Mouse (Mus musculus): ENCODE measurements around the gene Calhm4. TPM values are rescaled to one million over a fixed set of nuclear protein-coding genes. Genes with fewer than 3 reads are reported as not detected.
"Not testable (repeated sequence)": the region's sequence is repeated elsewhere in the genome, so short reads cannot be mapped to it uniquely, and the experiment has no call there.

The Calhm4 gene
- polyA plus RNA-seq, 1 experiment from 2014 or later, result not detected

DNA sequence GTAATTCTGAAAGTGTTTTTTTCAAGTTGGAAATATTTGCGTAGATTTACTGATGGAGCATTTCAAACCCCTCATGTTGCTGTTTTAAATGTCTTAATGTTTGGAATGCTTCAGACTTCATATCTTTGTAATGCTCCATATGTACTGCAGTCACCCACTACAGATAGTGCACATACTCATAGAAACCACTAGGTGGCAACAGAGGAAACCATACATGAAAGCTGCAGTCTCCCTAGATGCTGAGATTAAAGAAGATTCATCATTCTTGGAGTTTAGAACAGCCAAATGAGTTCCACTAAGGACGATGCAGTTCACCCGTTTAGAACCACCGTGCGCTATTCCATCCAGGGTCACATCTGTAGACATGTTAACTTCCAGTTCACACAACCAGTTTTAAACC, 7.5 kb downstream of the Calhm4 start:
- peak; percentile 83 for ATAC-seq (ENCODE audit: low FRiP score, low read depth)
- H3K4me2 ChIP-seq, result peak overlapping the region; percentile 18; the same call in 1 of the 2 replicates
- WGBS, result 15% methylated on average over 5 of the region's 5 CpGs

DNA sequence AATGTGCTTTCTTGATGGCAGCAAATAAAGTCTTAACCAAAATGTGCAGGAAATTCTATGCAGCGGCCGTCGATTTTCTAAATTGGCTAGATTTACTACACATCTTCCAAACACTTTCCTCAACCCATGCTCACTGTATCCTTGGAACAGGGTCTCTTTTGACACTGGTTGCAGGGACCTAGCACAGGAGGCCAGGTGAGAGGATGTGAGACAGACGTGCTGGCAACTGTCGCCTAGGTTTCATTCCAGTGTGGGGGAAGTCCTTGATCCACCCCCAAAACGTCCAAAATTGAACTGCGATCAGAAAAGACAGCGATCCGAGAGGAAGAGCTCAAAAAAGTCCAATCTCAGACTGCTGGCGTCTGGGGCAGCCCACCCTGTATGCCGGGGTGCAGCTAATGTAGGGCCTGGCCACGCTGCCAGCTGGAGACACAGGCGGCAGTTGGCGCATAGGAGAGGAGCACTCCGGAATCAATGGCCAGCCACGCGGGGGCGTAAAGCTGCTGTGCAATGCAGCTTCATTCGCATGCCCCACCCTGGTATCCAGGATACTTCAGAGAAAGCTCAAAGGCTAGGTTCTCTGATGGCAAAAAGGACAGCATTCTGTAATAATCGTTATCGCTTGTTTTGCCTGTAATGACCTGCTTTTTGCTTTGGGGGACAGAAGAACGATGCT, 10.3 kb downstream of the Calhm4 start:
- Histone ChIP-seq H3K4me3 (peak overlapping the region; percentile 25), H3K4me2 (peak overlapping the region; percentile 51), H3K27ac (replicated peaks) (no peak overlapping the region), H3K4me1 (replicated peaks) (peaks cover 7% of the 10 kb centered on the region; the same call in 1 of the 2 replicates), H3K9ac (peak overlapping the region; percentile 31; the same call in 1 of the 2 replicates), H3K36me3 (no peaks in the 10 kb centered on the region), H3K27me3 (no peaks in the 10 kb centered on the region), H3K9me3 (no peaks in the 10 kb centered on the region)
- 21% methylated on average over 22 of the region's 22 CpGs for WGBS
- ATAC-seq (ENCODE audit: low FRiP score, low read depth), result peak; percentile 94

More for the DNA sequence above, 7.5 kb downstream of the Calhm4 start:
- Histone ChIP-seq H3K36me3 (no peaks in the 10 kb centered on the region), H3K27me3 (no peaks in the 10 kb centered on the region), H3K9me3 (no peaks in the 10 kb centered on the region), H3K9ac (no peak overlapping the region), H3K4me1 (replicated peaks) (peaks cover 7% of the 10 kb centered on the region; the same call in 1 of the 2 replicates), H3K4me3 (no peak overlapping the region), H3K27ac (replicated peaks) (no peak overlapping the region)

DNA sequence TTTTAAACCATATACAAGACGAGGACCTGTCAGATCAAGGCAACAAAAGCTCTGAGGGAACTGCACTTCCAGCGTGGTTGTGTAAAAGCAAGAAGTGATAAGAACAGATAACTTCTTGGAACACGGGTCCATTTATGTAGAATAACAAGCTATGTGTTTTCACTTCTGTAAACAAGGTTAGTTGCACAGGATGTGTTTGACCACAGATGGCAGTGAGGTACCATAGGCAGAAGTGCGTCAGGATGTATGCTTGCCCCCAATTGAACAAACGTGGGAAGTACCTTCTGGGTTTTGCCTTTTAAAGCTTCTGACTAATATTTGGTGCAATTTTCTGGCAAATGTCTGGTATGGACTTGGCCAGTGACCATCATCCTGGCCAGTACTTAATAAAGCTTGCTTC, 13.8 kb downstream of the Calhm4 start:
- no peak overlapping the region for H3K27ac ChIP-seq (replicated peaks)
- no peaks in the 10 kb centered on the region for H3K36me3 ChIP-seq
- H3K4me3 ChIP-seq, result no peak overlapping the region
- H3K9ac ChIP-seq, result no peak overlapping the region
- WGBS, result 83% methylated on average over 5 of the region's 5 CpGs
- H3K4me2 ChIP-seq, result no peak overlapping the region
- no peaks in the 10 kb centered on the region for H3K9me3 ChIP-seq
- ATAC-seq (ENCODE audit: low FRiP score, low read depth), result no peak
- H3K27me3 ChIP-seq, result no peaks in the 10 kb centered on the region
- H3K4me1 ChIP-seq (replicated peaks), result peaks cover 7% of the 10 kb centered on the region; the same call in 1 of the 2 replicates

DNA sequence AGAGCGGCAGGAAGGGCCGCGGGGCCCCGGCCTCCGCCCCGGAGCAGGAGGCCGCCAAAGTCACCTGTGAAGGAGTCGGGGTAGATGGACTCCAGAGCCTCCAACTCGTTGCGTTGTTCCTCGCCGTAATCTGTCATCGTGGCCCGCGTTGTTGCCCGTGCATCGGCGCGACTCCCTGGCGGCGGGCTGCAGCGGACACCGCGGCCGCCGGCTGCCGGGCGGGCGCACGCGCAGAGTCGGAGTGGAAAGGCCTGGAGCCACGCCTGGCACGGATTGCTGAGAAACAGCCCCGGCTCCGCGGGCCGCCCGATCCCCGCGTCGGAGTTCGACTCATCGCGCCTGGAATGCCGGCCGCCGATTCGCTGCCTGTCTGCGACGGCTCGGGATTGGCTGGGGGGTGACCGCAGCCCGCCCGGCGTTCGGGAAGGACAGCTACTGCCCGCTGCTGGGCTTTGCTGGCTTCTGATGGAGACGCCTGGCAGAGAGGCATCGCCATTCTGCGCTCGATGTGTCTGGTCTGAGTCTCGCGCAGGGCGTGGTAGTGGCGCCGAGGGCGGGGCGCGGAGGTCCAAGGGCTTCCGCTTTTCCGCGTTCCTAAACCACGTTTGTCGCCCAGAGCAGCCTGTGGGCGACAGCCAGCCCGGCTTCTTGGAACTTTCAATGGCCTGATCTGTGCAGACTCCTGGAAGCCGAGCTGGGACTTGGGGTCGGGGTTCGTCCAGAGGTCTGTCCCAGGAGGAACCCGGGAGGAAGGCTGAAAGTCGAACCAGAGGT, 24.6 kb downstream of the Calhm4 start, which contains the start of gene Rwdd1:
TSS of gene Rwdd1 (minus strand) at position 323 of the 774 bp plus-strand sequence.
- under 1% methylated on average over 82 of the region's 82 CpGs for WGBS
- ATAC-seq (ENCODE audit: low FRiP score, low read depth), result peak; percentile 100
- peak within 1 kb of the TSS; percentile 63 for H3K4me2 ChIP-seq

DNA sequence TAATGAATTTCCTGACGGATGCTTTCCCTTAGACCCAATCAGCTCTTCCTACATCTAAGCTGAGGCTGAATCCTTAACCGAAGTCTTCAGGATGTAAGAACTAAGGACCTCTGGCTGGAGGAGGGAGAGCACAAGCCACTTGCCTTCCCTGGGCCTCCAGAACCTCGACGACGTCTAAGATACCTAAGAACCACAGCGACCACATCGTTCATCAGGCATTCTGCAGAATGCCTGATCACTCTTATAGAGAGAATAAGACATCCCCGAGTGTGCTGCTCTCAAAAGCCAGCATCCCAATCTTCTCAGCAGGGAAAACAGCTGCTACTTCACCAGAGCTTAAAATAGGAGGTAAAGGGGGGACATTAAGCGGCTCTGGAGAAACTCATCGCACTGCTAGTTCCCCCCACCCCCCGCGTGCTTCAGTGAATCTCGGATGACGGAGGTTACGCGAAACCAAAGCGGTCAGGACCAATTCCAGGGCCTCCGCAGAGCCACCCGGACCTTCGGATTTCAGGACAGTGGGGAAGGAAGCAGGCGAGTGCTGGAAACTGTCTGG, 25.3 kb downstream of the Calhm4 start:
- Histone ChIP-seq H3K36me3 (peaks cover 6% of the 10 kb centered on the region; the same call in 1 of the 2 replicates), H3K4me1 (replicated peaks) (peaks cover 26% of the 10 kb centered on the region), H3K27me3 (no peaks in the 10 kb centered on the region), H3K4me2 (peak overlapping the region; percentile 63), H3K27ac (replicated peaks) (peak overlapping the region; percentile 91), H3K9me3 (no peaks in the 10 kb centered on the region), H3K9ac (peak overlapping the region; percentile 97), H3K4me3 (peak overlapping the region; percentile 97)
- WGBS, result under 1% methylated on average over 21 of the region's 21 CpGs
- no peak for ATAC-seq (ENCODE audit: low FRiP score, low read depth)

More for the DNA sequence above, 24.6 kb downstream of the Calhm4 start, which contains the start of gene Rwdd1:
- peak within 1 kb of the TSS; percentile 97 for H3K4me3 ChIP-seq
- H3K36me3 ChIP-seq, result peaks cover 6% of the 10 kb centered on the region; the same call in 1 of the 2 replicates
- H3K27ac ChIP-seq (replicated peaks), result peak within 1 kb of the TSS; percentile 91
- no peaks in the 10 kb centered on the region for H3K9me3 ChIP-seq
- H3K27me3 ChIP-seq, result no peaks in the 10 kb centered on the region
- peaks cover 26% of the 10 kb centered on the region for H3K4me1 ChIP-seq (replicated peaks)
- H3K9ac ChIP-seq, result peak within 1 kb of the TSS; percentile 97

DNA sequence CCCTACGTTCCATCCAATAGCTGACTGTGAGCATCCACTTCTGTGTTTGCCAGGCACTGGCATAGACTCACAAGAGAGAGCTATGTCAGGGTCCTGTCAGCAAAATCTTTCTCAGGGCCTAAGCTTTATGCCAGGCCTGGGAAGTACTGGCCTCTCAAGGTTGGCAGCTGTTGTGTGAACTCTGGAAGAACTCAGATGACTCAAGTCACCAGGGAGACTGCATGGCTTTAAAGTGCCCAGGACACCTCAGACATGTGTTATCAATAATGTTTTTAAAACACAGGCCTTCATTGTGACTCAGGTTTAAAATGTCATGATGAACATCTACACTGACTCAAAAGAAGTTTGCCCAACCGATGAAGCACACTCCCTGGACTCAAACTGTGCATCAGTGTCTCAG, 30.9 kb downstream of the Calhm4 start:
- Histone ChIP-seq H3K36me3 (peaks cover 15% of the 10 kb centered on the region), H3K9ac (no peak overlapping the region), H3K4me1 (replicated peaks) (peaks cover 13% of the 10 kb centered on the region), H3K9me3 (no peaks in the 10 kb centered on the region), H3K4me3 (no peak overlapping the region), H3K27ac (replicated peaks) (no peak overlapping the region), H3K4me2 (no peak overlapping the region), H3K27me3 (no peaks in the 10 kb centered on the region)
- ATAC-seq (ENCODE audit: low FRiP score, low read depth), result no peak
- WGBS, result 80% methylated on average over 2 of the region's 2 CpGs

DNA sequence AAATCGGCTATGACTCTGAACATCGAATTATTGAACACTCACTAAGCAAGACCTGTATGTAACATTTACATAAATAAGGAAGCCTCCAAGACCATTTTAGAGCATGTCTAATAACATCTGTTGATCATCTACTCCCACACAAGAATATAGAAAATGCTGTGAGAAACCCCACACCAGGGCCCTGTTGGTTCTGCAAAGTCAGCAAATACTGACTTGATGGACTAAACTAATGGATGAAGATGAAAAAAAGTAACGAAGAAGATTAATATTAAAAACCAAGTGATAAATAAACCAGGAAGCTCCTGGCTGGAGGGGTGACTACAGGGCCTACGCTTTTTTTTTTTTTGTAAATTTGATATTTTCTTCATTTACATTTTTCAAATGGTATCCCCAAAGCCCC, 31.5 kb downstream of the Calhm4 start:
- Histone ChIP-seq H3K9ac (no peak overlapping the region), H3K27me3 (no peaks in the 10 kb centered on the region), H3K4me3 (no peak overlapping the region), H3K4me2 (no peak overlapping the region), H3K9me3 (no peaks in the 10 kb centered on the region), H3K27ac (replicated peaks) (no peak overlapping the region), H3K4me1 (replicated peaks) (peaks cover 6% of the 10 kb centered on the region), H3K36me3 (peaks cover 21% of the 10 kb centered on the region)
- ATAC-seq (ENCODE audit: low FRiP score, low read depth), result no peak
- 94% methylated on average over 4 of the region's 4 CpGs for WGBS

DNA sequence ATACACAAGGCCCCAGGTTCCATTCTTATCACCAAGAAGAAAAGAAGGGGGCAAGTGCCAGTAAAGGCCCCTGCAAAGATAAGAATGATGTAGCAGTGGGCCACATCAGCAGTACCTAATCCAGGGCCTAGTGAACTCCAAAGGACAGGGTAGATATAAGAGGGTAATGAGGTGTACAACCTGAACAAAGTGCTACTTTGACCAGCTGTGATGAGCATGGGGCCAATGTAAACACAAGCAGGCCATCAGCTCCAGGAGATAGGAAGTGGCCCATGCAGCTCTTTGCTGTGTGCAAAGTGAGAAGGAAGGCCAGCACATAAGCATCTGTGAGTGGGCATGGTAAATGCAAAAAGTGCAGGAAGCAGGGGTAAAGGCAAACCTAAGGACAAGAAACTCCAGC, 45.7 kb downstream of the Calhm4 start:
- H3K4me2 ChIP-seq, result no peak overlapping the region
- no peaks in the 10 kb centered on the region for H3K27me3 ChIP-seq
- H3K4me3 ChIP-seq, result no peak overlapping the region
- H3K9ac ChIP-seq, result no peak overlapping the region
- ATAC-seq (ENCODE audit: low FRiP score, low read depth), result no peak
- H3K9me3 ChIP-seq, result no peaks in the 10 kb centered on the region
- H3K4me1 ChIP-seq (replicated peaks), result no peaks in the 10 kb centered on the region
- no peak overlapping the region for H3K27ac ChIP-seq (replicated peaks)
- peaks cover 76% of the 10 kb centered on the region for H3K36me3 ChIP-seq

DNA sequence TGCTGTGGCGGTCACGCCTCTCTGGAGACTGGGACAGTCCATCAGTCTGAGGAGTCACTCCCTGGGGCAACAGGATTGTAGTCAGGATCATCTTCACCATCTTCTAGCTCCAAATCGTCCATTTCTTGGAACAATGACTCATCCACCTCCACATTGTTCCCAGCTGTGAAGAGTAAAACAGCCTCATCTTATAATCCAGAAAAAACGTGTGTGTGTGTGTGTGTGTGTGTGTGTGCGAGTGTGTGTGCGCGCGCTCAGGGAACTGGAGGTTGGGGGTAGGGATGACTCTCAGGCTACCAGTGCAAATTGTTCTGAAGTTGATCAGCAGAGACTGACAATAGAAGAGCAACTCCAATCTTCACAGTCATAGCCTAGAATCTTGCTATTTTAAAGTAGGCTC, 47.4 kb downstream of the Calhm4 start:
- H3K4me2 ChIP-seq; H3K4me3 ChIP-seq; H3K9me3 ChIP-seq; H3K4me1 ChIP-seq (replicated peaks); ATAC-seq (ENCODE audit: low FRiP score, low read depth); H3K27ac ChIP-seq (replicated peaks); H3K27me3 ChIP-seq; H3K9ac ChIP-seq: not testable (repeated sequence)
- peaks cover 77% of the 10 kb centered on the region for H3K36me3 ChIP-seq
- WGBS, result 95% methylated on average over 6 of the region's 8 CpGs

Other genes starting within 250 kb of the Calhm4 start
- not detected in 2 replicates for gene Sult3a1, start 186.6 kb downstream of the Calhm4 start, polyA plus RNA-seq (2015; fragmentation: Nextera tagmentation; extraction: Ambion mirVana)
- 0.79 and 1.9 TPM in 2 replicates for gene Rsph4a, start 139.2 kb downstream of the Calhm4 start, polyA plus RNA-seq (2015; fragmentation: Nextera tagmentation; extraction: Ambion mirVana)
- gene Zup1, start 93.0 kb downstream of the Calhm4 start, polyA plus RNA-seq (2015; fragmentation: Nextera tagmentation; extraction: Ambion mirVana), result 19.7 and 19.9 TPM in 2 replicates
- 118 and 121 TPM in 2 replicates for gene Rwdd1, start 24.7 kb downstream of the Calhm4 start, polyA plus RNA-seq (2015; fragmentation: Nextera tagmentation; extraction: Ambion mirVana)
- 0.25 TPM in 1 of 2 replicates, not detected in the other for gene Trappc3l, start 6.7 kb downstream of the Calhm4 start, polyA plus RNA-seq (2015; fragmentation: Nextera tagmentation; extraction: Ambion mirVana)
- gene Calhm5, start 52.2 kb upstream of the Calhm4 start, polyA plus RNA-seq (2015; fragmentation: Nextera tagmentation; extraction: Ambion mirVana), result 0.71 and 0.83 TPM in 2 replicates
- gene Calhm6, start 83.7 kb upstream of the Calhm4 start, polyA plus RNA-seq (2015; fragmentation: Nextera tagmentation; extraction: Ambion mirVana), result 0.91 and 1.0 TPM in 2 replicates
- 6.5 and 7.6 TPM in 2 replicates for gene Dse, start 163.4 kb upstream of the Calhm4 start, polyA plus RNA-seq (2015; fragmentation: Nextera tagmentation; extraction: Ambion mirVana)
- gene Tspyl1, start 237.9 kb upstream of the Calhm4 start, polyA plus RNA-seq (2015; fragmentation: Nextera tagmentation; extraction: Ambion mirVana), result 138 and 144 TPM in 2 replicates

Data from hindbrain, embryonic 15.5 days (tissue).